Mouse (Mus musculus): ENCODE data around the gene Mgat5b. TPM values are rescaled to one million over a fixed set of nuclear protein-coding genes. Genes with fewer than 3 reads are reported as not detected.
A peak's percentile ranks its signal among the peaks of the same experiment; 100 is the strongest.

The Mgat5b gene
- polyA plus RNA-seq, 1 experiment from 2014 or later: 3.8 TPM

- 0 out of 2 replicates have a peak, but pooled peaks cover 11% of the 10 kb centered on the region for H3K4me1 ChIP-seq
- H3K9me3 ChIP-seq: peaks cover 6% of the 10 kb centered on the region
- H3K4me2 ChIP-seq (replicated peaks): peak overlapping the region; percentile 24; the same call in 1 of the 2 replicates
- ATAC-seq (ENCODE audit: insufficient number of reproducible peaks, insufficient read depth, low FRiP score, low TSS enrichment): peak; percentile 66; the same call in 1 of the 2 replicates
- H3K4me3 ChIP-seq: 0 out of 2 replicates have a peak overlapping the region, but pooled peaks have one; percentile 6
- H3K27ac ChIP-seq: no peak overlapping the region
- H3K27me3 ChIP-seq: no peaks in the 10 kb centered on the region
- 3% methylated on average over 8 of the region's 8 CpGs for WGBS
- no peaks in the 10 kb centered on the region for H3K36me3 ChIP-seq
- no peak overlapping the region for H3K9ac ChIP-seq
These were observed 99.7 kb downstream of the Mgat5b start for GRCm38 (mm10) chr11:117018410-117018809.

- Histone ChIP-seq H3K9me3 (peaks cover 11% of the 10 kb centered on the region), H3K36me3 (no peaks in the 10 kb centered on the region), H3K27ac (no peak overlapping the region), H3K27me3 (no peaks in the 10 kb centered on the region), H3K9ac (no peak overlapping the region), H3K4me2 (replicated peaks) (no peak overlapping the region), H3K4me1 (0 out of 2 replicates have a peak, but pooled peaks cover 11% of the 10 kb centered on the region), H3K4me3 (no peak overlapping the region)
- WGBS: 83% methylated on average over 2 of the region's 2 CpGs
- no peak for ATAC-seq (ENCODE audit: insufficient number of reproducible peaks, insufficient read depth, low FRiP score, low TSS enrichment)
These were observed 102.4 kb downstream of the Mgat5b start for GRCm38 (mm10) chr11:117021026-117021425.

- 92% methylated on average over 3 of the region's 3 CpGs for WGBS
- no peaks in the 10 kb centered on the region for H3K36me3 ChIP-seq
- no peak overlapping the region for H3K4me2 ChIP-seq (replicated peaks)
- H3K9ac ChIP-seq: no peak overlapping the region
- 0 out of 2 replicates have a peak, but pooled peaks cover 11% of the 10 kb centered on the region for H3K4me1 ChIP-seq
- no peak overlapping the region for H3K27ac ChIP-seq
- ATAC-seq (ENCODE audit: insufficient number of reproducible peaks, insufficient read depth, low FRiP score, low TSS enrichment): no peak
- H3K4me3 ChIP-seq: no peak overlapping the region
- peaks cover 11% of the 10 kb centered on the region for H3K9me3 ChIP-seq
- 0 out of 2 replicates have a peak, but pooled peaks cover 4% of the 10 kb centered on the region for H3K27me3 ChIP-seq
These were observed 104.9 kb downstream of the Mgat5b start for GRCm38 (mm10) chr11:117023537-117023936.

GRCm38 (mm10) chr11:117027681-117028080 is 109.0 kb downstream of the Mgat5b start:
- 41% methylated on average over 10 of the region's 10 CpGs for WGBS
- Histone ChIP-seq H3K4me2 (replicated peaks) (no peak overlapping the region), H3K9me3 (peaks cover 11% of the 10 kb centered on the region), H3K27ac (no peak overlapping the region), H3K4me1 (peaks cover 14% of the 10 kb centered on the region; the same call in 1 of the 2 replicates), H3K4me3 (no peak overlapping the region), H3K27me3 (0 out of 2 replicates have a peak, but pooled peaks cover 4% of the 10 kb centered on the region), H3K36me3 (no peaks in the 10 kb centered on the region), H3K9ac (no peak overlapping the region)
- ATAC-seq (ENCODE audit: insufficient number of reproducible peaks, insufficient read depth, low FRiP score, low TSS enrichment): no peak

GRCm38 (mm10) chr11:117028861-117029568 is 110.4 kb downstream of the Mgat5b start:
- Histone ChIP-seq H3K9ac (no peak overlapping the region), H3K27me3 (0 out of 2 replicates have a peak, but pooled peaks cover 4% of the 10 kb centered on the region), H3K4me2 (replicated peaks) (no peak overlapping the region), H3K36me3 (no peaks in the 10 kb centered on the region), H3K27ac (no peak overlapping the region), H3K9me3 (no peaks in the 10 kb centered on the region; the same call in 1 of the 2 replicates), H3K4me3 (no peak overlapping the region), H3K4me1 (peaks cover 14% of the 10 kb centered on the region; the same call in 1 of the 2 replicates)
- WGBS: 64% methylated on average over 19 of the region's 19 CpGs
- ATAC-seq (ENCODE audit: insufficient number of reproducible peaks, insufficient read depth, low FRiP score, low TSS enrichment): no peak

GRCm38 (mm10) chr11:117029569-117029955 is 110.9 kb downstream of the Mgat5b start:
- H3K27me3 ChIP-seq: 0 out of 2 replicates have a peak, but pooled peaks cover 4% of the 10 kb centered on the region
- H3K9ac ChIP-seq: no peak overlapping the region
- 80% methylated on average over 3 of the region's 3 CpGs for WGBS
- no peak overlapping the region for H3K4me3 ChIP-seq
- H3K4me1 ChIP-seq: peaks cover 14% of the 10 kb centered on the region; the same call in 1 of the 2 replicates
- no peaks in the 10 kb centered on the region for H3K36me3 ChIP-seq
- ATAC-seq (ENCODE audit: insufficient number of reproducible peaks, insufficient read depth, low FRiP score, low TSS enrichment): no peak
- H3K4me2 ChIP-seq (replicated peaks): no peak overlapping the region
- no peak overlapping the region for H3K27ac ChIP-seq
- no peaks in the 10 kb centered on the region for H3K9me3 ChIP-seq

GRCm38 (mm10) chr11:117030018-117030417 is 111.4 kb downstream of the Mgat5b start:
- Histone ChIP-seq H3K4me1 (peaks cover 14% of the 10 kb centered on the region; the same call in 1 of the 2 replicates), H3K27me3 (0 out of 2 replicates have a peak, but pooled peaks cover 4% of the 10 kb centered on the region), H3K9me3 (no peaks in the 10 kb centered on the region), H3K9ac (no peak overlapping the region), H3K4me2 (replicated peaks) (no peak overlapping the region), H3K36me3 (no peaks in the 10 kb centered on the region), H3K27ac (no peak overlapping the region), H3K4me3 (no peak overlapping the region)
- ATAC-seq (ENCODE audit: insufficient number of reproducible peaks, insufficient read depth, low FRiP score, low TSS enrichment): no peak
- WGBS: 44% methylated on average over 3 of the region's 3 CpGs

- Histone ChIP-seq H3K4me2 (replicated peaks) (no peak overlapping the region), H3K4me3 (no peak overlapping the region), H3K9ac (no peak overlapping the region), H3K36me3 (no peaks in the 10 kb centered on the region), H3K4me1 (peaks cover 14% of the 10 kb centered on the region; the same call in 1 of the 2 replicates), H3K9me3 (no peaks in the 10 kb centered on the region), H3K27me3 (0 out of 2 replicates have a peak, but pooled peaks cover 4% of the 10 kb centered on the region), H3K27ac (0 out of 2 replicates have a peak overlapping the region, but pooled peaks have one; percentile 32)
- WGBS: 70% methylated on average over 8 of the region's 8 CpGs
- no peak for ATAC-seq (ENCODE audit: insufficient number of reproducible peaks, insufficient read depth, low FRiP score, low TSS enrichment)
These were observed 111.9 kb downstream of the Mgat5b start for GRCm38 (mm10) chr11:117030471-117031101.

- H3K36me3 ChIP-seq: no peaks in the 10 kb centered on the region
- 0 out of 2 replicates have a peak overlapping the region, but pooled peaks have one; percentile 32 for H3K27ac ChIP-seq
- 0 out of 2 replicates have a peak, but pooled peaks cover 4% of the 10 kb centered on the region for H3K27me3 ChIP-seq
- no peak for ATAC-seq (ENCODE audit: insufficient number of reproducible peaks, insufficient read depth, low FRiP score, low TSS enrichment)
- H3K9me3 ChIP-seq: no peaks in the 10 kb centered on the region
- 25% methylated on average over 4 of the region's 4 CpGs for WGBS
- no peak overlapping the region for H3K4me3 ChIP-seq
- H3K4me2 ChIP-seq (replicated peaks): no peak overlapping the region
- no peak overlapping the region for H3K9ac ChIP-seq
- peaks cover 14% of the 10 kb centered on the region; the same call in 1 of the 2 replicates for H3K4me1 ChIP-seq
These were observed 112.6 kb downstream of the Mgat5b start for GRCm38 (mm10) chr11:117031249-117031648.

- H3K36me3 ChIP-seq: no peaks in the 10 kb centered on the region
- ATAC-seq (ENCODE audit: insufficient number of reproducible peaks, insufficient read depth, low FRiP score, low TSS enrichment): no peak
- 69% methylated on average over 11 of the region's 11 CpGs for WGBS
- peaks cover 11% of the 10 kb centered on the region for H3K4me1 ChIP-seq
- no peaks in the 10 kb centered on the region for H3K27me3 ChIP-seq
- no peaks in the 10 kb centered on the region for H3K9me3 ChIP-seq
- H3K9ac ChIP-seq: no peak overlapping the region
- H3K4me3 ChIP-seq: no peak overlapping the region
- no peak overlapping the region for H3K27ac ChIP-seq
- H3K4me2 ChIP-seq (replicated peaks): no peak overlapping the region
These were observed 117.1 kb downstream of the Mgat5b start for GRCm38 (mm10) chr11:117035661-117036336.
